Mouse (Mus musculus) ZHBTc4 (cell line): ENCODE results near the gene Tex12.
A peak's percentile ranks its signal among the peaks of the same experiment; 100 is the strongest.

Experiments
- DNase-seq: peaks from one replicate; pipeline ENCODE4 v3.0.0-alpha.2; 2011; ENCODE audit warnings: low read depth, low spot score

The Tex12 gene

DNA sequence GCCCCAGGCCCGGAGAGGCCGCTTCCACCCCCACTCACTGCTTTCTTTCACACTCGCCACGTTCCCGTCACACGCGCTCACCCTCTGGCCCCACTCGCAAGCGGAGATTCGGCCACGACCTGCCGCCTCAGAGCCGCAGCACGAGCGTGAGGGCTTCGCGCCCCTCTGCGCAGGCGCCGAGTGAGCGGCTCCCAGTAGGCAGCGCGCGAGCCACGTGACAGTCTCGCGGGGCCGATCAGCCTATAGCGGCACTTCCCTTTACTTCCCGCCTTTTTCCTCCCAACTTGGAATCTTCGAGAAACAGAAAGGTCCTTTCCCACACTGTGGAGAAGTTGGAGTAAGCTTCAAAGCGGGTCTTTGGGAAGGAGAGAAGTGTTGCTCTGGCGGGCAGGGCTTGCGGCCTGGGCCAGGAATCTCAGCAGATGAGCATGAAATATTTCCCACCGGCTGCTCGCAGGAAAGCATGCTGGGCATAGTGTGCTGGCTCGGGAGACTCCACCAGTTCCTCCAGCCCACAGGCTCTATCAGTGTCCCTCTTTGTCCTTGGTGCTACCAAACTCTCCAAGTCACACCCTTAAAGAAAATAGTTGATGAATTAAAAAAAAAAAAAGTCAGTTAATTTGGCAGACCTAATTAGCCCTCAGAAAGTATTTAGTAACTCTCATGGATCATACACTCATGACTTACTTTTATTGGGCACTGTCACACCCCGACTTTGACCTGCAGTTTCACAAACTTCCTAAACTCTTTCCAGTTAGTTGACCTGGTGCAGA lies at the start of gene Tex12:
Gene Tex12 (minus strand): TSS at position 181 of the 773 bp plus-strand sequence.
- peak; percentile 83 for DNase-seq

DNA sequence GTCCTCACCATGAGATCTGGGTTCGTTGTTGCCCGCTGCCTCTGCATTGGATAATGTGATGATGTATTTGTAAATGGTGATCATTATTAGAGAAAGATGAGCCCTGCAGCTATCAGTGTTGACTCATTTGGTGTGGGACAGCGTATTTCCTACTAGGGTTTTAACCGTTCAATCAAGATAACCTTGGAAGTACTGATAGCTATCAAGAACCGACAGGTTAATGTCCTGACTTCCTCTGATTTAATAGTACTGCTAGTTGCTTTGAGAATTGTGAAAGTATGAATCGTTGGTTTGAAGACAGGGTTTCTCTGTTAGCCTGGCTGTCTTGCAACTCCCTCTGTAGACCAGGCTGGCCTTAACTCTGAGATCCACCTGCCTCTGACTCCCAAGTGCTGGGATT lies 43.2 kb upstream of the Tex12 start:
- no peak for DNase-seq

DNA sequence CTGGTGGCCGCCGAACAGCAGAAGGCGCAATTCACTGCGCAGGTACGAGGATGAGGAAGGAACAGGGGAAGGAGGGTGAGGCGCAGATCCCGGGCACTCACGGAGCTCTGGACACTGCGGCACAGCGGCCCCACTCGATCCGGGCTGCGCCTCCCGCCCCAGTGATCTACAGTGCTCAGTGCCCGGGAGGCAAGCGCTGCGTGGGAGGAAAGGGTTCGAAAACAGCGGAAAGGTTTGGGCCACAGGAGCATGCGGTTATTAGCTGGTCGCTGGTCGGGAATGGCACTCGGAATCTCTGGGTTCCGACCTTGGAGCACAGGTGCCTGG lies 42.8 kb upstream of the Tex12 start:
- no peak for DNase-seq

DNA sequence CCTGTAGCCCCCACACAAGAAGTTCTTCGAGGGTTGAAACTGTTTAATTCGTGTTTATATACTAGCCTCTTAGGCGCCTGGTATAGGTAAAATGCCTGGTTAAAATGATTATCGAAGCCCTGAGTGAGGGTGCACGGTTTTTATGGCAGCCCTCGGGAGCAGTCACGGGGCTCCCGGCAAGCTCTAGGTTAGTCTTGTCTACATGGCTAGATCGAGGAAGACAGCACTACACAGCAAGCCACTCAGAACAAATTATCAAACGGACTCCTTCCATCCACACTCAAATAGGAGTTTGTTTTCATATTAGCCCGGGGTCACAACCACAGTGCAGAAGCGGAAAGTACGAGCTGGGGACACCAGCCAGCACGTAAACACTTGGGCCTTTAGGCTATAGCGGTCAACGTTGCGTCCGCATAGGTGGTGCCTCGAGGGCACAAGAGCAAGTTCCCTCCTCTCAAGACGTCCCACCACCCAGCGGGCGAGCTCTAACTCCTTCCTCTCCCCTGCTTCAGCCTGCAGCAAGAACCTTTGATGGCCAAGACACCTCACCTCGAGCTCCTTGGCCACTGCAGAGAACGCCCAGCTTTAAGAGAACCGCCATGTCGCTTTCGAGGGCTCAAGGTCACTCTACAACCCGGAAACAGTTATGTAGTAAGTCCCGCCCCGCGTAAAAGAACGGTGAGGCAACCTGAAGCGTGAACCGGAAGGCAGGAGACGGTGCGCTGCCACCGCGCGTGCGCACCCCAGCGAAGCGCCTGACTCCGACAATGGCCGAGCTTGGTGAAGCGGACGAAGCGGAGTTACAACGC lies 42.3 kb upstream of the Tex12 start, which contains the start of the genes Sdhd and Timm8b:
Gene Sdhd (minus strand): TSS at position 624 of the 809 bp plus-strand sequence.
Gene Timm8b (plus strand): TSS at position 722 of the 809 bp plus-strand sequence.
- peak; percentile 98 for DNase-seq

DNA sequence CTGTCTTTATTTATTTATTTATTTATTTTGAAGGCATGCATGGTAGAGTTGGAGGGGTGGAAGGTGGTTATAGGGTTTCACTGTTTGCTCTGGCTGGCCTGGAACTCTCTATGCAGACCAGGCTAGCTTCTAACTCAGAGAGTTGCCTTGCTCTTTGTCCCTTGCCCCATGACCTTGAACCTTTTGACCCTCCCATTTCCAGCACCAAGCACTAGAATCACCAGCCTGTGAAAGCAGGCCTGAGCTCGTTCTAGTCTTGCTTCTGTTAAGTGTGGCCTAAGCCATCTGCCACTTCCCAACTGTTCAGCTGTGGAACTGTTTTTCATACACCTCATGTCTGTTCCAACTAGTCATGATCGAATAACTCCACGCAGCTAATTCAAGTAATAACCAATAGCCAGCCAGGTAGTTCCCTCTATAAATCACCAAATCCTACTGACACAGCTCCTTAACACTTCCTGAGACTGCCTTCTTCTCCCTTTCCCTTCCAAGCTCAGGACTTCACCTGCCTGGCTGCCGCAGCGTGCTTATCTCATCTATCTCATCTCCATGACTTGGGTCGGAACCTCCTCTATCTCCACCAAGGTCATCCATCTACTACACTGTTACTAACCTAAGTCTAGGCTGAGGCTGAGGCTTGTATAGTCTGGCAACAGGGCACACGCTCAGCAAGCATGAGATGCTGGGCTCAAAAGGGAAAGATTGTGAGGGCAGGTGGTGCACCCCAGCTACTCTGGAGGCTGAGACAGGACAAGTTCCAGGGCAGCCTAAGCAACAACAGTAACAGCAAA lies 41.1 kb upstream of the Tex12 start:
- peak; percentile 68 for DNase-seq

DNA sequence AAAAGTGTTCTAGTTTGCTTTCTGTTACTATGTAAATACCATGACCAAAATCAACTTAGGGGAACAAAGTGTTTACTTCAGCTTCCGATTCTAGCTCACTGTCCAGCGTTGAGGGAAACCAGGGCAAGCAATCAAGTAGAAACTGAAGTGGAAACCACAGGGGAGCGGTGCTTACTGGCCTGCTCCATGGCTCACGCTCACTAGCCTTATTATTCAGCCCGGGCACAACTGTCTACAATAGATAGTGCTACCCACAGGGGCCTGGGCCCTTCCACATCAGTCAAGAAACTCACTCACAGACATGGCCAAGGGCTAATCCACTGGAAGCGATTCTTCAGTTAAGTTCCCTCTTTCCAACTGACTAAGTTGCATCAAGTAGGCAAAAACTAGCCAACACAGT lies 40.4 kb upstream of the Tex12 start:
- DNase-seq: no peak

DNA sequence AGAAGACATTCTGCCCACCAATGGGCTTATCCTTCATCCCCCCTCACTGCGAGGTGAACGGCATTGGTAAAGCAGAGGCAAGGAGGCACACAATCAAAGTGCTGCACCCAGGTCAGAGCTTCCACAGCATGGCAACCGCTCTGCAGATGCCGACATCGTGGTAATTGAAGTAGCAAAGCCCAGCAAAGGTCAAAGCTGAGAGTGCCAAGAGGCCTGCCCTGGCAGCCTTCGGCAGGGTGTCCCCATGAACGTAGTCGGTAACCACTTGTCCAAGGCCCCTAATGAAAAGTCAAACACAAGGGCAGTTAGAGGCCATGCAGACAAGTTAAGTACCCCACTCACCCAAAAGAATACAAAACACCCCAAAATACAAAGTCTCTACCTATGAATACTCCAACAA lies 35.8 kb upstream of the Tex12 start:
- DNase-seq: no peak

DNA sequence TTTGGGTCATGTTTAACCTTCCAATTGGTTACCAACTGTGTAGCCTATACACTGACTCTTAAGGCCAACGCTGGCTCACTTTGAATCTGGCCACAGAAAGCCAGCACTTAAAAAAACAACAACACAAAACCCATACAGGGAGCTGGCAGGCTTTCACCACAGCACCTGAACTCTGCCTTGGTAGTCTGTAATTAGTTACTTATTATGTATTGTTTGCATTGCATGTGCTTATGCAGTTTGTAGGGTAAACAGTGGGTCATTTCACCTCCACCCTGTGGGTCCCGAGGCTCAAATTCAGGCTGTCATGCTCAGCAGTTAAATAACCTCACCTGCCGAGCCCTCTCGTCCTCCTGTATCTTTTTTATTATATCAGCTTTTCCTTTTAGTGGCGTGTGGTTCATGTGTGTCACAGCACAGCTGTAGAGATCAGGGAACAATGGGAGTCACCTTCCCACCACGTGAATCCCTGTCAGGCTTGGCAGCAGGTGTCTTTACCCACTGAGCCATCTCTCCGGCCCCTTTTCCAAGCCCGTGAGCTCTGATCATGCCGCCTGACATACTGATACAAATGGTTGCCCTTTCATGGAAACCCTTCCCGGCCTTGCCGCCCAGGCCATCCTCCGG lies 33.8 kb upstream of the Tex12 start:
- no peak for DNase-seq

DNA sequence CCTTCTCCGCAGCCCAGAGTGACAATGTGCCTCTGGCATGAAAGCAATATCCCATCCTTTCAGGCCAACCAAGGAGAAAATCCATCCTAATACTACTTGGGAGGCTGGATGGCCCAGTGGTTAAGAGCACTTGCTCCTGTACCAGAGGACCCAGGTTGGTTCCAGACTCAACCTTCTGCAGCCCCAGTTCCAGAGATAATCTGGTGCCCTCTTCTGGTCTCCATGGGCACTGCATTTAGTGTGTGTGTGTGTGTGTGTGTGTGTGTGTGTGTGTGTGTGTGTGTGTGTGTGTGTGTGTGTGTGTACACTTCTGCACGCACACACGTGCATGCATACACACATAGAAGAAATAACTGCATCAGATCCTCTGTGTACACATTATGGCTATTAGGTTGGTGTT lies 32.4 kb upstream of the Tex12 start:
- peak; percentile 72 for DNase-seq

DNA sequence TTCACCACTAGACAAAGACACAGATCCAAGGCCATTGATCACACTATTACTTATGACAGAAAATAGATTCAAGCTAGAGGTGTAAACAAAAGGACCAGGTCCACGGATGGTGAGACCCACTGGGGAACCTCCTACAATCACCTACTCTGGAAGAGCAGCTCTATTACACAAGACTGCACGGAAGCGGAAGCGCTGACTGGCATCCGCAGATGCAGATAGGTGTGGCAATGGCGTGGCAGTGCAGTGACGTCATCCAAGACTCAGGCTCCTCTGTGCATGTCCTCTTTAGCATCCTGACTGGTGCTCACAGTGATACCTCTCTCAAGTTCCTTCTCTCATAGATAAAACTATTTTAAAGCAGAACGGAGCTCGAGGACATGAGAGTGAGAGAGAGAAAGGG lies 31.8 kb upstream of the Tex12 start:
- peak; percentile 16 for DNase-seq

DNA sequence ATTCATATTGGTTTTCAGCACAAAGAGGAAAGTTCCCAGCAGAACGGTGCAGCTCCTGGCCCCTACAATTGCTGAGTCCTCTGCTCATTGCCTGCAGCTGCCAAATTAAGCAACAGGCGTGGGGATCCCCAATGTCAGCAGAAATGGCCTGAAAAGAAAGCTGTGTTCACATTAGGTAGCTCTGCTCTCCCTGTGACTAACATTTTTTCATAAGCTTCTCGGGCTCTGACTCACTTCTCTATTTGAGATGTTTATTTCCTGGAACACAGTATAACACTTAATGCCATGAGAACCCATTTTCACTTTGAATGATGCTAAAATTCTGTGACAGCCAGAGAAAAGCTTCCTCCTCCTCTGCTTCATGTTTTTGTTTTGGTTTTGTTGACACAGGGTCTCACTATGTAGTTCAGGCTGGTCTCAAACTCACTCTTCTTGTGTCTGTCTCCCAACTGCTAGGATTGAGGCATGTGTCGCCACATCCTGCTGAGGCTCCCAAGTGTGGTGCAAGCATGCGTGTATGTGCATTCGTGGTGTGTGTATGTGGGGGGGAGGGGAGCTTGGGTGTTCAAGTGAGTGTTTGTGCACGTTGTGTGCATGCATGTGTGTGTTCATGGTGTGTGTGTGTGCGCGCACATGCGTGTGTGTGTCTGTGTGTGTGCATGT lies 29.9 kb upstream of the Tex12 start:
- no peak for DNase-seq

DNA sequence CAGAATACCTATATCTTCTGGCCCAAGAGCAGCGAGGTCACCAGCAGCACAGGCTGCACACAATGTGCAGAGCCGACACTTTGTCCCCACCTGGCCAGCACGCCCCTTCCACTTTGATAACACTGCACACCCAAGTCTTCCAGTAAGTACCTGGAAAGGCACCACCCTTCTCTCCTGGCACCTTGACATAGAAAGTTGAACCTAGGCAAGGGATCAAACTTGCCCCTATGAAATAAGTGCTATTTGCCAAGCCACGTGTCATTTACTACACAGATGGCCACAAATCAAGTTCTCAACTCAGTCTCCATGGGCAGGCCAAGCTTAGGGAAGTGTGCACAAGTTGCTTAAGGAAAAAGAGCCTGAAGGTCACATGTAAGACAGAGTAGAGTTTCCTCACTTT lies 25.8 kb upstream of the Tex12 start:
- DNase-seq: no peak

DNA sequence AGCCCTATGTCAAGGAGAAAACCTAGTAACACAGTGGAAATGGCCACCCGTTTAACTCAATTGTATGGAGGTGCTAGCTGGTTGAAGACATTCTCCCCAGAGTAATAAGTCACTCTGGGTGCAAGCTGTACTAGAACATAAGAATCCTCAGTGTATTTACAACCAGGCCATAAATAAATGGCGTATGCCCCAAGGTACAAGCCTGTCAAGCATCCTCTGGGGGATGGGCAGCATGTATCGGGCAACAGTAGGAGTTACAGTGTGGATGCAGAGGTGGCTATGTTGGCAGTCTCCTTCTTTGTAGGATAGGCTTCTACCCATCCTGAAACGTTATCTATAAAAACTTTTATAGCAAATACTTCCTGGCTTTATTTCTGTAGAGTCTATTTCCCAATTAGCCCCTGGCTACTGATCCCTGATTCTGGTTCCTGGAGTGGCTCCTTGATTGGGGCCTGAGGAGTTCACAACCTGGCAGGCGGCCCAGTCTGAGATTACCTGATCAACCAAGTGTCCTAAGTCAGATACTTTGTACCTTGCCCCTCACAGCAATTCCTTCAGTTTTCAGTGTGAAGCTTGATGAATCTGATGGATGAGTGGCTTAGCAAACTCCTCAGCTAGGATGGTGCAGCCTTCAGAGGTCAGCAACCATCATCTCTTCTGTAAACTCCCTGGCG lies 24.2 kb upstream of the Tex12 start:
- DNase-seq: no peak

DNA sequence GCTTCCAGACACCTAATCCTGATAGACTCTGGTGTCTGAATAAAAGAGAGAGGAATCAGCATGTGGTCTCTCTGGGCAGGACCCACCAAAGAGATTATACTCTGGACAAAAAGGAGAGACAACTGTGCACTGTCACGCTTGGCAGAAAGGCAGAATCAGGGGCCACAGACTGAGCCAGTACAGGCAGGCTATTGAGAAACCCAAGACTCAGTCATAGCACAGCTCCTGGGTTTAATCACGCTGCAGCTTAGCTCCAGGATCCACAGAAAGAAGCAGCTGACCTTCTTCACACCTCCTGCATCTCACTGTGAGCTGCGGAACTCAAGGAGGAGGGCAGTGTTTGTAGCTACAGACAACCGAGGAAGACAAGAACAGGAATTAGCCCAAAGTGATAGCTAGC lies 19.2 kb upstream of the Tex12 start:
- no peak for DNase-seq

DNA sequence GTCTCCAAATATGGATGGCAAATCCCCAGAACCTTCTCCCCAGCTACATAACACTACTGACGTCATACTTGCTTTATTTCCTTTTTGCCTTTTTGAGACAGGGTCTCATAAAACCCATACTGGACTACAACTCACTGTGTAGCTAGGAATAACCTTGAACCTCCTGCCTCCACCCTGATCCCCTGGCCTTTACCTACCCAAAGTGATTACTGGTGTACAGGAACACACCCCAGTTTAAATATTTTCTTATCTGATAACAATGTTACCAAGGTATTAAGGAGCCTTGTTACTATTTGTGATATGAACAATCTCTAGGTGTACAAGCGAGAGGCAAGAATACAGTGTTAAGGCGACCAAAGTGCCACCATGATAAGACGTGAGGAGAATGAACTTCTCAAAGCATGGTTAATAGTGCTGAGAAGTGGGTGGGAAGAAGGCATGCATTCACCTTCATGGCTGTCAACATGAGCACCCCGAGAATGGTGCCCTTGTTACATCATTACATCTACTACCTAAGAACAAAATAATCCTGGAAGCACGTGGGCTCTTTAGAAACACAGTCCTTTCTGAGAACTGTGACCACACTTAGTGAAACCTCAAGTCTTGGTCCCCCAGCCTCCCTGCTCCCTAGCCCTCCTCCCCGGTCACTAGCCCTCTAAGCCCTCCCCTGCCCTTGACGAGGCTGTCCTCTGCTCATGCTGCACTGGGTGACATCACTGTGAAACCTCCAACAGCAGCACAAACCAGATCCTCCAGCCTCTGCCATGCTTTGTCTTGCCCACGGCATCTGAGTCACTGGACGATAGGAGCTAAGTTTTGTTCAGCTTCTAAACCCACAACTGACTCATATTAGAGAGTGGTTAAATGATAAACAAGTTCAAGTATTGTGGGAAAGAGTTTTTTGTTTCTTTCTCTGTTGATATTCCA lies 8.7 kb upstream of the Tex12 start:
- DNase-seq: no peak

DNA sequence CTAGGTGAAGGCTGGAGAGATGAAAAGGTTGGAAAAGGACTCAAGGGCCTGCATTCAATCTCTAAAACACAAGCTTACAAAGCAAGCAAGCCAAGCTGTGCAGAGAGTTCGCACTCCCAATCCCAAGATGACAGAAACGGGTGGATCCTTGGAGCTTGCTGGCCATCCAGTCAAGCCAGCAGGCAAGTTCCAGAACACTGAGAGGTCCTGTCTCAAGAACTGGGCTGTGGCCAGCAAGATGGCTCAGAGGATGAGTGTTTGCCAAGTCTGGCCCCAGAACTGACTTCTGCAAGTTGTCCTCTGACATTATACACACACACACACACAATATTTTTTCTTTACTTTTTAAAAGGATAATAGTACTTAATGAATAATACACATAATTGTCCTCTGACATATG lies 6.8 kb upstream of the Tex12 start:
- no peak for DNase-seq

DNA sequence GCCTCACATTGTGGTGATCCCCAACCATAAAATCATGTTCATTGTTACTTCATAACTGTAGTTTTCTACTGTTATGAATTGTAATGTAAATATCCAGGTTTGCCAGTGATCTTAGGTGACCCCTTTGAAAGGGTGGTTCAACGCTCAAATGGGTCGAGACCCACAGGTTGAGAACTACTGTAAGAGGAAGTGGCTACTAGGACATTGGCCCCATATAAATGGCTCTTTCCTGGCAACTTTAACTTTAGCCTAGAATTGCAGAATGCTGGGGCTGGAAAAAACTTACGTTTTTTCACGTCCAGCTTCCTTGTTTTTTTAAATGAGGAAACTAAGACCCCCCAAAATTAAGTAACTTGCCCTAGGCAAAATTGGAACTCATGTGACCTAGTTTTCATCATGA lies 6.2 kb upstream of the Tex12 start:
- no peak for DNase-seq

DNA sequence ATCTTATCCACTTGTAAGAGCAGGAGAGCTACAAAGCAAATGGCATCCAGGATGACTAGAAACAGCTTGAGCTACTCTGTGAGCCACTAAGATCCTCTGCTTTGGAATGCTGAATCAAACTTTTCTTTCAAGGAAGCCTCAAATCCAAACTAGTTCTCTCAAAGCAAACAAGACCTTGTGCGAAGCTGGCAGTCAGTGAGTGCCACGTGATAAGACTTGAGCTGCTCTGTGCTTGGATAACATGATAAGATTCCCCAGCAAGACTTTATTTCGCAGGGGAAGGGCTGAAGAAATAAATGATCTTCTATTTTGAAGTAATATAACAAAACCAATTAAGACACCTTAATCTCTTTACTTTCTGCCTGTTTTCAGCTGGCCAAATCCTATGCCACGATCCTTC lies 4.8 kb upstream of the Tex12 start:
- DNase-seq: no peak

DNA sequence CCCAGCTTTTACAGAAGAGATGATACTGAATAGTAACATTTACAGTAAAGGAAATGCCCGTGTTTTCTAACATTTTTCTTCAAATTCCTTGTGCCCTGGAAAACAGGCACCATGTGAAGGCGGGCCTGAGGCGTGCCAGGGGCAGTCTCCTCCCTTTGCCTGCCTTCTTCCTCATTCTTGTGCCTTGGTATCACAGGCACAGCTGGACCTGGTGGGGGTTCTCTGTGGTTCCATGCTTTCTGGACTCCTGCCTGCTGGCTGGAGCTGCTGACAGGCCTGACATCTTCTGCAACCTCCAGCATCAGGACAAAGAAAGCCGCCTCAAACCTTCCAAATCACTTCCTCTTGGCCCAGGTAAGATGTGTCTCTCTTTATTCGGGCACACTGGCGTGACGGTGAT lies 4.0 kb upstream of the Tex12 start:
- DNase-seq: no peak

DNA sequence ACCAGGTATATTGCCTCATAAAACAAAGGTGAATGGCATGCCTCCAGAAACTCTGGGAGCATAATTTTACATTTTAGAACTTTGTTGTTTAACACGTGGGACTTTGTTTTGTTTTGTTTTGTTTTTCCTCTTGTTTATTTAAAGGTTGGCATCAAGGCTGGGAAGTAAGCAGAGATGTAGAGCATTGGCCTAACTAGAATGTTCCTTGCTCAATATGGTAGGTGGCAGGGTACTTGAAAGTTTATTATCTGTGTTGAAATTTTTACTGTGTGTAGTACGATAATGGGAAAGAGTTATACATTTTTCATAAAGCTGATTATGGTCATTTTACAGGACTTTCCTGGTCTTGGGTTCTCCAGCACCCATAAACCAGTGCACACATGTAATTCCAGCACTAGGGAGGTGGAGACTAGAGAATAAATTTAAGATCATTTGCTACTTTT lies 814 bp upstream of the Tex12 start:
- DNase-seq: no peak
